Mouse (Mus musculus) megakaryocyte, embryonic 14.5 days (primary cell): ENCODE results near the gene Mup14.
"Not testable (repeated sequence)": the region's sequence is repeated elsewhere in the genome, so short reads cannot be mapped to it uniquely, and the experiment has no call there.

Experiments
- FLI1 ChIP-seq: IDR thresholded peaks from 2 replicates; pipeline ENCODE4 v1.6.1; 2012; ENCODE audit warnings: low read length, inconsistent platforms, mixed read lengths
- GATA1 ChIP-seq: IDR thresholded peaks from 3 replicates; pipeline ENCODE4 v1.6.1; 2012; ENCODE audit warnings: mixed read lengths, low read length, inconsistent platforms, borderline replicate concordance

- TF ChIP-seq GATA1, FLI1: not testable (repeated sequence)
These were observed at the start of gene Mup14 for GRCm38 (mm10) chr4:61303900-61304299.
